Mouse (Mus musculus) embryonic facial prominence, embryonic 11.5 days (tissue): ENCODE data around the gene Pou6f2. TPM values are rescaled to one million over a fixed set of nuclear protein-coding genes. Genes with fewer than 3 reads are reported as not detected.

Source experiments
- ATAC-seq: fragments of 200-750 bp; cut with Nextera tagmentation; replicated peaks from 2 replicates; pipeline ENCODE4 v1.8.0; 2017; ENCODE audit warnings: low read depth; ENCODE audit not compliant: insufficient number of reproducible peaks, low FRiP score, low TSS enrichment
- DNase-seq: peaks from one replicate; pipeline ENCODE4 v3.0.0-alpha.2; 2015; ENCODE audit warnings: low spot score
- H3K27ac ChIP-seq: fragments of 300-500 bp; sonication (generic); replicated peaks from 2 replicates; pipeline ENCODE4 v1.5.1; 2014; ENCODE audit warnings: mild to moderate bottlenecking, low read depth, low read length, control low read depth
- H3K27me3 ChIP-seq: fragments of 300-500 bp; sonication (generic); 2 replicates; pipeline ENCODE4 v1.6.1; 2014; ENCODE audit warnings: mild to moderate bottlenecking, low read length, moderate library complexity, mixed read lengths; ENCODE audit not compliant: control insufficient read depth, insufficient read depth
- H3K36me3 ChIP-seq: fragments of 300-500 bp; sonication (generic); replicated peaks from 2 replicates; pipeline ENCODE4 v1.6.1; 2014; ENCODE audit warnings: low read depth, mild to moderate bottlenecking, low read length, moderate library complexity, mixed read lengths; ENCODE audit not compliant: control insufficient read depth, insufficient read depth
- H3K4me1 ChIP-seq: fragments of 300-500 bp; sonication (generic); 2 replicates; pipeline ENCODE4 v1.6.1; 2014; ENCODE audit warnings: low read length, mixed read lengths; ENCODE audit not compliant: control insufficient read depth, insufficient read depth
- H3K4me2 ChIP-seq: fragments of 300-500 bp; sonication (generic); 2 replicates; pipeline ENCODE4 v1.6.1; 2014; ENCODE audit warnings: low read depth, mild to moderate bottlenecking, control low read depth, low read length, moderate library complexity
- H3K4me3 ChIP-seq: fragments of 300-500 bp; sonication (generic); 2 replicates; pipeline ENCODE4 v1.5.1; 2014; ENCODE audit warnings: low read depth, low read length, control low read depth
- H3K9ac ChIP-seq: fragments of 300-500 bp; sonication (generic); replicated peaks from 2 replicates; pipeline ENCODE4 v1.6.1; 2014; ENCODE audit warnings: mild to moderate bottlenecking, control low read depth, low read length
- H3K9me3 ChIP-seq: fragments of 300-500 bp; sonication (generic); replicated peaks from 2 replicates; pipeline ENCODE4 v1.6.1; 2016; ENCODE audit warnings: mild to moderate bottlenecking, low read length, inconsistent platforms, mixed read lengths; ENCODE audit not compliant: control insufficient read depth
- WGBS: fragments of 180-500 bp; shearing (Covaris S2); extraction: QIAGEN DNeasy Blood & Tissue Kit; methylation state at CpG from one replicate; pipeline ENCODE4 v1.1.7; 2014; 5-methylcytosine and 5-hydroxymethylcytosine counted together
- polyA plus RNA-seq: library from polyadenylated mRNA; unstranded; fragments of >200 nt; fragmentation: Nextera tagmentation; extraction: Ambion mirVana; gene quantifications from 2 replicates; pipeline ENCODE4 v1.2.1, GENCODE M21; 2014

The Pou6f2 gene
- polyA plus RNA-seq, 1 experiment from 2014 or later: 1.0 TPM

DNA sequence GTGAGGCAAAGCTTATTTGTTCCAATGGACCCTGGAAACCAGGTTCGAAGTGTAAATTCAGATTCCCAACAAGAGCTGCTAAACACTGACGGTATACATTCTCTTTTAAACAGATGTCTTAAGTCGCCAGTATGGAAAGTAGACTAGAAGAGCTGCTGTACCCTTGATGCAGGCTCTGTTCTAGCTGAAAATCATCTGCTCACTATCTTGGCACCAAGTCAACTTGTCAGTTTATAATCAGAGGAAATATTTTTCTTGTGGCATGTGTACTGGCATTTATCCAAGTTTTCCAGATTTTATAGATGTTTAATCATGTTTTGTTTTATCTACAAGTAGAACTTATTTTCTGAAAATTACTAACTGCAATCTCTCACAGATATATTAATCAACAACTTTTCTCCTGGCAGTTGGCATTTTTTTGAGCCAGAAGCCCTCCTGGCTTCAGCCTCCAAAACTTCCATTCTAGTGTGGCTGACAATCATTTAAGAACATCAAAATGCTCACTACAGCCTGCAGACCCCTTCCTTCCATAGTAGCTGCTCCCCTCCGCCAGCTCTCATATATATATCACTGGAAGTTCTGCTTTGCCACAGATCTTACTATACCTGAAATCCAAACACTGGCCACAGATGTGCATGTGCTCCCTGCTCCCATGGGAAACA lies 107.1 kb downstream of the Pou6f2 start:
- Histone ChIP-seq H3K9me3 (no peaks in the 10 kb centered on the region), H3K27ac (no peak overlapping the region), H3K9ac (no peak overlapping the region), H3K4me1 (no peaks in the 10 kb centered on the region), H3K36me3 (no peaks in the 10 kb centered on the region), H3K27me3 (no peaks in the 10 kb centered on the region), H3K4me2 (no peak overlapping the region), H3K4me3 (no peak overlapping the region)
- 89% methylated on average over 4 of the region's 4 CpGs for WGBS
- ATAC-seq (no peak), DNase-seq (no peak)

DNA sequence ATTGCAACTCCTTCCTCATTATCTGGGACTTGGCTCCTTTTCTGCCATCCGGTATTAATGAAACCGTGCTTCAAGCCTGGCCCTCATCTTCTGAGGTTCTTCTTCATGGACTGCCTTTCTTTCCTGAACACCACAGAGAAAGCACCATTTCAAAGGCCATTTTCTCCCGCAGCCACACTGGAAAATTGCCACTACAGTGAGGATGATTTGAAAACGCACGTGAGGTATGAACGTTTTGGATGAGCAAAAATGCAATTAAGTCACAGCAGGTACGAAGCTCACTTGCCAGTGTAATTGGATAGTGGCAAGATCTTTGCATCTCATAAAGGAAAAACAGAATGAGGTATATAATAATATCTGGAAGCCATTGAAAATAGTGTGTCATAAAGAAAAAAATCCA lies 110.0 kb downstream of the Pou6f2 start:
- DNase-seq: no peak
- 84% methylated on average over 7 of the region's 7 CpGs for WGBS
- no peaks in the 10 kb centered on the region for H3K4me1 ChIP-seq
- H3K27me3 ChIP-seq: no peaks in the 10 kb centered on the region
- H3K36me3 ChIP-seq: no peaks in the 10 kb centered on the region
- no peak overlapping the region for H3K4me3 ChIP-seq
- no peak overlapping the region for H3K27ac ChIP-seq
- H3K9me3 ChIP-seq: no peaks in the 10 kb centered on the region
- ATAC-seq: no peak
- H3K9ac ChIP-seq: no peak overlapping the region
- no peak overlapping the region for H3K4me2 ChIP-seq

DNA sequence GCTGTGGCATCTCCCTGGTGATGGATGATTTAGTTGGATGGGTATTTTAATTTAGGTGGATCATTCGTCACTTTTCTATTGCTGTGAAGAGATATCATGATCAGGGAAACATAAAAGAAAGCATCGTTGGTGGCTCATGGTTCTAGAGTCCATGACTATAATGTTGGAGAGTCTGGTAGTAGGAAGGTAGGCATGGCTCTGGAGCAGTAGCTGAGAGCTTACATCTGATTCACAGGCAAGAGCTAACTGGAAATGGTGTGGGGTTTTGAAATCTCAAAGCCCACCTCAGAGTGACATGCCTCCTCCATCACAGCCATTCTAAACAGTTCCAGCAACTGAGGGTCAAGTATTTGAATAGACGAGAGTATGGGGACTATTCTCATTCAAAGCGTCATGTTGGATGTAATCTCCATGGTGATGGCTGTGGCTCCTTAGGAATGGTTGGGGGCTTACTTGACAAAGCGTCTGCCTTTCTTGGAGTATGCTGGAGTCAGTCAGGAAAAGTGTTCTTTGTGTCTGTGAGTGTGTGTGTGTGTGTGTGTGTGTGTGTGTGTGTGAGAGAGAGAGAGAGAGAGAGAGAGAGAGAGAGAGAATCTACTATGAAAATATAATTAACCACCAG lies 115.0 kb downstream of the Pou6f2 start:
- Histone ChIP-seq H3K9ac (no peak overlapping the region), H3K4me1 (no peaks in the 10 kb centered on the region), H3K4me2 (no peak overlapping the region), H3K4me3 (no peak overlapping the region), H3K27ac (no peak overlapping the region), H3K27me3 (no peaks in the 10 kb centered on the region), H3K36me3 (no peaks in the 10 kb centered on the region), H3K9me3 (no peaks in the 10 kb centered on the region)
- DNase-seq (peak; percentile 10), ATAC-seq (no peak)
- 73% methylated on average over 5 of the region's 5 CpGs for WGBS

GRCm38 (mm10) chr13:18281084-18281483 lies 116.4 kb downstream of the Pou6f2 start:
- H3K27me3 ChIP-seq: no peaks in the 10 kb centered on the region
- H3K9ac ChIP-seq: no peak overlapping the region
- no peaks in the 10 kb centered on the region for H3K4me1 ChIP-seq
- DNase-seq (peak; percentile 15), ATAC-seq (0 out of 2 replicates have a peak, but pooled peaks have one; percentile 48)
- no peaks in the 10 kb centered on the region for H3K9me3 ChIP-seq
- no peaks in the 10 kb centered on the region for H3K36me3 ChIP-seq
- WGBS: 38% methylated on average over 3 of the region's 3 CpGs
- H3K27ac ChIP-seq: no peak overlapping the region
- no peak overlapping the region for H3K4me3 ChIP-seq
- no peak overlapping the region for H3K4me2 ChIP-seq

- DNase-seq (no peak), ATAC-seq (no peak)
- Histone ChIP-seq H3K27ac (no peak overlapping the region), H3K36me3 (no peaks in the 10 kb centered on the region), H3K9ac (no peak overlapping the region), H3K4me3 (no peak overlapping the region), H3K9me3 (no peaks in the 10 kb centered on the region), H3K27me3 (no peaks in the 10 kb centered on the region), H3K4me2 (no peak overlapping the region), H3K4me1 (no peaks in the 10 kb centered on the region)
- WGBS: 89% methylated on average over 3 of the region's 3 CpGs
Measured at GRCm38 (mm10) chr13:18253131-18253530, 144.4 kb downstream of the Pou6f2 start.

- no peak overlapping the region for H3K9ac ChIP-seq
Measured at GRCm38 (mm10) chr13:18218566-18219234, 178.8 kb downstream of the Pou6f2 start.

GRCm38 (mm10) chr13:18211242-18211641 lies 186.2 kb downstream of the Pou6f2 start:
- no peak overlapping the region for H3K4me2 ChIP-seq
- H3K27me3 ChIP-seq: no peaks in the 10 kb centered on the region
- ATAC-seq (no peak), DNase-seq (no peak)
- WGBS: 95% methylated on average over 14 of the region's 14 CpGs
- no peaks in the 10 kb centered on the region for H3K9me3 ChIP-seq
- no peak overlapping the region for H3K9ac ChIP-seq
- no peak overlapping the region for H3K27ac ChIP-seq
- no peaks in the 10 kb centered on the region for H3K4me1 ChIP-seq
- H3K4me3 ChIP-seq: no peak overlapping the region
- no peaks in the 10 kb centered on the region for H3K36me3 ChIP-seq

More at GRCm38 (mm10) chr13:18218566-18219234, 178.8 kb downstream of the Pou6f2 start:
- WGBS: 4% methylated on average over 22 of the region's 22 CpGs
- DNase-seq (peak; percentile 53), ATAC-seq (peak; percentile 76; the same call in 1 of the 2 replicates)
- Histone ChIP-seq H3K36me3 (no peaks in the 10 kb centered on the region), H3K27ac (no peak overlapping the region), H3K27me3 (no peaks in the 10 kb centered on the region), H3K9me3 (no peaks in the 10 kb centered on the region), H3K4me2 (peak overlapping the region; percentile 14; the same call in 1 of the 2 replicates), H3K4me3 (no peak overlapping the region), H3K4me1 (no peaks in the 10 kb centered on the region)
